Mouse (Mus musculus): ENCODE data around the gene Tmem102. TPM values are rescaled to one million over a fixed set of nuclear protein-coding genes. Genes with fewer than 3 reads are reported as not detected.
A peak's percentile ranks its signal among the peaks of the same experiment; 100 is the strongest.

The Tmem102 gene
- total RNA-seq, 2 experiments from 2014 or later = not detected

- no peak for DNase-seq (ENCODE audit: low spot score in 2 of 2)
- Histone ChIP-seq H3K4me3 (peak overlapping the region; percentile 96), H3K27ac (peak overlapping the region; percentile 100; the same call in 1 of the 2 replicates)
- no peak for TF ChIP-seq CTCF (conservative IDR thresholded peaks at IDR 0.05)
Observed at GRCm38 (mm10) chr11:69767625-69767909, 37.9 kb downstream of the Tmem102 start.

DNA sequence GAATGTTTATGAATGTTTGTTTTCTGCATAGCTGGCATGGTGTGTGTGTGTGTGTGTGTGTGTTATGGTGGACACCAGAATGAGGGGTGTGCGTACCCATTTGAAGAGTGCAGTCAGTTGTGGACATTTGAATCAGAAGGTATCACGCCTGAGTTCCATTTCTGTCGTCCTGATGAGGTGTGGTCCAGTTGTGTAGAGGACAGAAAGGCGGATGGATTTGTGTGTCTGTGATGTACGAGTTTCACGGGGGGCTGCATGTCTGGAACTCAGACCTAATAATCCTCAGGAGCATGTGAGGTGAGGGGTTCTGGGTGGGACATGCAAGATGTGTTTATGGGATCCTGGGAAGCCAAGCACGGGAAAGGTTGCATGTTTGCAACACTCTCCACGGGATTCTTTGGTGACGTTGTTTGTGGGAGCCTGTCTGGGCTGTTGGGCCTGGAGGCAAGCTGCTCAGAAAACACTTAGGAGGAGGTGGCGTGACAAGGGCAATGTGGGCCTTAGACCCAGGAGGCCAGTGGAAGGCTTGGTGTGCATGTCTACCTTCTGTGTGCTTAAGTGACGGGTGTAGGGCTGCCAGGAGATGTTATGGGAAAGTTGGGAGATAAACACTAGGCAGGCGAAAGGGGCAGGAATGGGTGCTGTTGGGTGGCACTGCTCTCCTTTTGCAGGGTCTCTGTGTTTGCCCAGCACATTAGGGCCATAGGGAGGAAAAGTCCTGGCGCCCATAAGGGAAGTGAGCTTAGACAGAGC lies 38.4 kb downstream of the Tmem102 start:
- TF ChIP-seq CTCF (conservative IDR thresholded peaks at IDR 0.05) = no peak
- no peak for DNase-seq (ENCODE audit: low spot score in 2 of 2)
- Histone ChIP-seq H3K4me3 (peak overlapping the region; percentile 96), H3K27ac (peak overlapping the region; percentile 100)

- Histone ChIP-seq H3K4me3 (peak overlapping the region; percentile 96), H3K27ac (peak overlapping the region; percentile 100)
- DNase-seq (ENCODE audit: low spot score in 2 of 2) = peak; percentile 75 to 78
- 0 out of 2 replicates have a peak, but pooled peaks have one; percentile 3 for TF ChIP-seq CTCF (conservative IDR thresholded peaks at IDR 0.05)
Observed at GRCm38 (mm10) chr11:69766126-69766609, 39.3 kb downstream of the Tmem102 start.

- no peak for TF ChIP-seq CTCF (conservative IDR thresholded peaks at IDR 0.05)
- Histone ChIP-seq H3K4me3 (peak within 1 kb of the TSS; percentile 96), H3K27ac (peak within 1 kb of the TSS; percentile 100)
- peak in 1 of 2 experiments; percentile 46 for DNase-seq (ENCODE audit: low spot score in 2 of 2)
Observed at GRCm38 (mm10) chr11:69765221-69766125, 40.0 kb downstream of the Tmem102 start, which contains the start of gene Zbtb4. TSS of gene Zbtb4 (plus strand) at chr11:69765912.

DNA sequence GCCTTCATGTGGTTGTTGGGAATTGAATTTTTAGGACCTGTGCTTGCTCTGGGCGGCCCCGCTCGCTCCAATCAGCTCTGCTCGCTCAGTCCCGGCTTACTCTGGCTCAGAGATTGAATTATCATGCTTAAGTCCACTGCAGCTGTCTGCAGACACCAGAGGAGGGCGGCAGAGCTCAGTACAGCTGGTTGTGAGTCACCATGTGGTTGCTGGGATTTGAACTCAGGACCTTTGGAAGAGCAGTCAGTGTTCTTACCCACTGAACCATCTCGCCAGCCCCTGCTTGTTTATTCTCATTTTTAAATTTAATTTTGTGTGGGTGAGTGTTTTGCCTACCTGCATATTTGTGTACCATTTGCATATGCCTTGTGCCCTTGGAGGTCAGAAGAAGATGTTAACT lies 41.9 kb downstream of the Tmem102 start:
- no peak overlapping the region for H3K4me3 ChIP-seq
- DNase-seq (ENCODE audit: low spot score in 2 of 2) = no peak
- TF ChIP-seq CTCF (conservative IDR thresholded peaks at IDR 0.05) = peak; percentile 57
- H3K27ac ChIP-seq = no peak overlapping the region

- H3K4me3 ChIP-seq = no peak within 1 kb of the TSS
- no peak for DNase-seq (ENCODE audit: low spot score in 2 of 2)
- no peak within 1 kb of the TSS for H3K27ac ChIP-seq
- TF ChIP-seq CTCF (conservative IDR thresholded peaks at IDR 0.05) = no peak
Observed at GRCm38 (mm10) chr11:69761868-69762267, 43.6 kb downstream of the Tmem102 start, which contains the start of gene Slc35g3. TSS of gene Slc35g3 (minus strand) at chr11:69761968.

- Histone ChIP-seq H3K27ac (no peak overlapping the region), H3K4me3 (no peak overlapping the region)
- no peak for TF ChIP-seq CTCF (conservative IDR thresholded peaks at IDR 0.05)
- no peak for DNase-seq (ENCODE audit: low spot score in 2 of 2)
Observed at GRCm38 (mm10) chr11:69760901-69761200, 44.6 kb downstream of the Tmem102 start.

DNA sequence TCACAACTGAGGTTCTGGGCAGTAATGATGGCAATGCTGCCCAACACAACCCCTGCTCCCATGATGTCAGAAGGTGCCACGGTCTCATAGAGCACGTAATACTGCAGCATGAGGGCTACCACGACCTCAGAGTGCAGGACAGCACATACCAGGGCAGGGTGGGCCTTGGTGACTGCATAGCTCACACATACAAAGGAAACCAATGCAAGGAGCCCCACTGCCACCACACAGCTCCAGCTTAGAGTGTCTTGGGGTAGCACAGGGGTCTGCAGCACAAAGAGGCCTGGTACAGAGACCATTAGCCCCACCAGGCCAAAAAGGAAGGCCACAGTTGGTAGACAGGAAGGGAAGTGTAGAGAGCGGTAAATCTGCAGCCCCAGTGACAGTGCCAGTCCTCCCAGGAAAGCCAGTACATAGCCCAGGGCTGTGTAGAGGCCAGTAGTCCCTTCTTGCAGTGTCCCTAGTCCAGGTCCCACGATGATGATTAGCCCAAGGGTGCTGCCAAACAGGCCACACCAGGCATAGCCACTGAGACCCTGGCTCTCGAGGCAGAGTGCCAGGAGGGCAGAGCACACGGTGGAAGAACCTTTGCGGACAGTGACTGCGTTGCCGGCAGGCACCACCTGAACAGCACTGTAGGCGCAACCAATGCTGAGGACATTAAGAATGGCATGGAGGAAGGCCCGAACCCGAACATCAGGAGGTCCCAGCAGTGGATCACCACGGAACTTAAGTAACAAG lies 45.1 kb downstream of the Tmem102 start:
- DNase-seq (ENCODE audit: low spot score in 2 of 2) = no peak
- no peak for TF ChIP-seq CTCF (conservative IDR thresholded peaks at IDR 0.05)
- Histone ChIP-seq H3K27ac (peak overlapping the region; percentile 100), H3K4me3 (no peak overlapping the region)

- Histone ChIP-seq H3K27ac (peak overlapping the region; percentile 100), H3K4me3 (peak overlapping the region; percentile 67)
- no peak for TF ChIP-seq CTCF (conservative IDR thresholded peaks at IDR 0.05)
- DNase-seq (ENCODE audit: low spot score in 2 of 2) = peak; percentile 77 to 91
Observed at GRCm38 (mm10) chr11:69758971-69759721, 46.3 kb downstream of the Tmem102 start.

DNA sequence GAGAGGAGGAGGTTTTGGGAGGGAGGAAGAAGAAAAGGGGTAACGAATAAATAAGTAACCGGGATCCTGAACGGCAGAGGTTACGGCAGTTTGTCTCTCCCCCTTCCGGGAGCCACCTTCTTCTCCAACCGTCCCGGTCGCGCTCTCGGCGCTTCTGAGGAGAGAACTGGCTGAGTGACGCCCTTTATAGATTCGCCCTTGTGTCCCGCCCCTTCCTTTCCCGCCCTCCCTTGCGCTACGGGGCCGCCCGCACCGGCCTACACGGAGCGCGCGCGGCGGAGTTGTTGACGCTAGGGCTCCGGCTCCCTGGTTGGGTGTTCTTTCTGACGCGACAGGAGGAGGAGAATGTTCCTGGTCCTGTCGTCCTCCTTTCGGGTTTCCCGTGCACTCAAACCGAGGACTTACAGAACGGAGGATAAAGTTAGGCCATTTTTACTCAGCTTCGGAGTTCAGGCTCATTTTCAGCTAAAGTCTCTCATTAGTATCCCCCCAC lies 46.9 kb downstream of the Tmem102 start, which contains the start of gene Polr2a:
Gene Polr2a (minus strand): TSS at position 160 of the 493 bp plus-strand sequence.
- no peak for TF ChIP-seq CTCF (conservative IDR thresholded peaks at IDR 0.05)
- DNase-seq (ENCODE audit: low spot score in 2 of 2) = peak; percentile 97
- H3K27ac ChIP-seq = peak within 1 kb of the TSS; percentile 100
- peak within 1 kb of the TSS; percentile 67 for H3K4me3 ChIP-seq

DNA sequence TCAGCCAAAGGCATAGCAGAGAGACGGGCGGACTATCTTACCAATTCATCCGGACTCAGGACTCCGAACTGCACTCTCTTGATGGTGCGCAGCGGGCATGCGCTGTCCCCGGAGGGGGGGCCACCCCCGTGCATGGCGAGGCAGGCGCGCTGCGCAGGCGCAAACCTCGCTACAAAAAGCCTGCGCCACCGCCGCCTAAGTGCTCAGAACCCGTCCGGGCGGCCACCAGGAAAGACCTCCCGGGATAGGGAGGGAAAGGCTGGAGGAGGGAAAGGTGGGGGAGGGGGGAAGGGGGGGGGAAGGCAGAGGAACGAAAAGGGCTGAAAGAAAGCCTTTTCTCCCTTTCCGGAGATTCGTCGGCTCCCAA lies 47.4 kb downstream of the Tmem102 start:
- DNase-seq (ENCODE audit: low spot score in 2 of 2) = peak; percentile 96 to 98
- no peak for TF ChIP-seq CTCF (conservative IDR thresholded peaks at IDR 0.05)
- peak overlapping the region; percentile 100 for H3K27ac ChIP-seq
- H3K4me3 ChIP-seq = peak overlapping the region; percentile 67

Measured in layer of hippocampus, adult 2 months (tissue).